Mouse (Mus musculus): ENCODE data around the gene Eif3c. TPM values are rescaled to one million over a fixed set of nuclear protein-coding genes. Genes with fewer than 3 reads are reported as not detected.
A peak's percentile ranks its signal among the peaks of the same experiment; 100 is the strongest.

Eif3c gene
- polyA plus RNA-seq (2012; fragmentation: generic; extraction: Trizol): 344 TPM

- TF ChIP-seq CEBPB (IDR thresholded peaks at IDR 0.05; ENCODE audit: insufficient read depth, poor library complexity, severe bottlenecking) (no peak), MYOG (IDR thresholded peaks at IDR 0.05; ENCODE audit: control insufficient read depth in 1 of 3, insufficient read depth in 1 of 3, insufficient read length in 2 of 3, low read depth in 2 of 3) (peak in 1 of 3 experiments; percentile 53), POLR2A (IDR thresholded peaks at IDR 0.05; ENCODE audit: insufficient read length, low read depth) (peak; percentile 71), E2F4 (IDR thresholded peaks at IDR 0.05; ENCODE audit: insufficient read depth) (no peak), POLR2AphosphoS2 (IDR thresholded peaks at IDR 0.05; ENCODE audit: insufficient read length, low read depth) (peak; percentile 91), MYOD1 (IDR thresholded peaks at IDR 0.05; ENCODE audit: control insufficient read depth in 1 of 3, insufficient read length in 2 of 3, low read depth in 2 of 3) (peak in 2 of 3 experiments; percentile 40 to 73), USF1 (IDR thresholded peaks at IDR 0.05; ENCODE audit: low read depth) (no peak)
- Histone ChIP-seq H3K79me2 (ENCODE audit: control insufficient read depth, insufficient read depth) (peaks cover 61% of the 10 kb centered on the region), H3K27me3 (ENCODE audit: control insufficient read depth, insufficient read depth, insufficient read length) (no peaks in the 10 kb centered on the region), H3ac (ENCODE audit: control insufficient read depth, insufficient read length) (peak within 1 kb of the TSS; percentile 96), H3K4me3 (peak within 1 kb of the TSS; percentile 77), H3K36me3 (ENCODE audit: control insufficient read depth, insufficient read depth) (peaks cover 40% of the 10 kb centered on the region), H3K4me2 (ENCODE audit: low read depth) (peak within 1 kb of the TSS; percentile 79)
Observed at GRCm38 (mm10) chr7:126566094-126566765, at the start of gene Eif3c. TSS of gene Eif3c (minus strand) at chr7:126566411.

GRCm38 (mm10) chr7:126612736-126613135 lies 46.5 kb upstream of the Eif3c start:
- Histone ChIP-seq H3K79me2 (ENCODE audit: control insufficient read depth, insufficient read depth) (no peaks in the 10 kb centered on the region), H3K4me3 (no peak overlapping the region), H3K27me3 (ENCODE audit: control insufficient read depth, insufficient read depth, insufficient read length) (no peaks in the 10 kb centered on the region), H3K4me2 (ENCODE audit: low read depth) (no peak overlapping the region), H3K36me3 (ENCODE audit: control insufficient read depth, insufficient read depth) (no peaks in the 10 kb centered on the region), H3ac (ENCODE audit: control insufficient read depth, insufficient read length) (no peak overlapping the region)
- TF ChIP-seq E2F4 (IDR thresholded peaks at IDR 0.05; ENCODE audit: insufficient read depth) (no peak), USF1 (IDR thresholded peaks at IDR 0.05; ENCODE audit: low read depth) (no peak), MYOG (IDR thresholded peaks at IDR 0.05; ENCODE audit: control insufficient read depth in 1 of 3, insufficient read depth in 1 of 3, insufficient read length in 2 of 3, low read depth in 2 of 3) (no peak), TCF12 (IDR thresholded peaks at IDR 0.05; ENCODE audit: insufficient read depth, poor library complexity, severe bottlenecking) (no peak), TCF3 (IDR thresholded peaks at IDR 0.05; ENCODE audit: insufficient read length, low read depth) (no peak), POLR2A (IDR thresholded peaks at IDR 0.05; ENCODE audit: insufficient read length, low read depth) (no peak), POLR2AphosphoS2 (IDR thresholded peaks at IDR 0.05; ENCODE audit: insufficient read length, low read depth) (no peak), MAX (IDR thresholded peaks at IDR 0.05; ENCODE audit: low read depth) (no peak), CEBPB (IDR thresholded peaks at IDR 0.05; ENCODE audit: insufficient read depth, poor library complexity, severe bottlenecking) (no peak), MYOD1 (IDR thresholded peaks at IDR 0.05; ENCODE audit: control insufficient read depth in 1 of 3, insufficient read length in 2 of 3, low read depth in 2 of 3) (no peak), SRF (IDR thresholded peaks at IDR 0.05; ENCODE audit: control insufficient read depth, insufficient read length, low read depth) (no peak), REST (IDR thresholded peaks at IDR 0.05; ENCODE audit: insufficient read depth, insufficient read length) (no peak)

- Histone ChIP-seq H3K79me2 (ENCODE audit: control insufficient read depth, insufficient read depth) (no peaks in the 10 kb centered on the region), H3K36me3 (ENCODE audit: control insufficient read depth, insufficient read depth) (no peaks in the 10 kb centered on the region), H3K4me3 (no peak overlapping the region), H3K27me3 (ENCODE audit: control insufficient read depth, insufficient read depth, insufficient read length) (no peaks in the 10 kb centered on the region), H3ac (ENCODE audit: control insufficient read depth, insufficient read length) (no peak overlapping the region), H3K4me2 (ENCODE audit: low read depth) (no peak overlapping the region)
- no peak for TF ChIP-seq TCF3 (IDR thresholded peaks at IDR 0.05; ENCODE audit: insufficient read length, low read depth)
- no peak for TF ChIP-seq MAX (IDR thresholded peaks at IDR 0.05; ENCODE audit: low read depth)
- no peak for TF ChIP-seq E2F4 (IDR thresholded peaks at IDR 0.05; ENCODE audit: insufficient read depth)
- no peak for TF ChIP-seq SRF (IDR thresholded peaks at IDR 0.05; ENCODE audit: control insufficient read depth, insufficient read length, low read depth)
- TF ChIP-seq CEBPB (IDR thresholded peaks at IDR 0.05; ENCODE audit: insufficient read depth, poor library complexity, severe bottlenecking): no peak
- TF ChIP-seq MYOD1 (IDR thresholded peaks at IDR 0.05; ENCODE audit: control insufficient read depth in 1 of 3, insufficient read length in 2 of 3, low read depth in 2 of 3): no peak
- TF ChIP-seq POLR2AphosphoS2 (IDR thresholded peaks at IDR 0.05; ENCODE audit: insufficient read length, low read depth): no peak
- no peak for TF ChIP-seq TCF12 (IDR thresholded peaks at IDR 0.05; ENCODE audit: insufficient read depth, poor library complexity, severe bottlenecking)
- no peak for TF ChIP-seq POLR2A (IDR thresholded peaks at IDR 0.05; ENCODE audit: insufficient read length, low read depth)
- no peak for TF ChIP-seq REST (IDR thresholded peaks at IDR 0.05; ENCODE audit: insufficient read depth, insufficient read length)
- no peak for TF ChIP-seq MYOG (IDR thresholded peaks at IDR 0.05; ENCODE audit: control insufficient read depth in 1 of 3, insufficient read depth in 1 of 3, insufficient read length in 2 of 3, low read depth in 2 of 3)
- TF ChIP-seq USF1 (IDR thresholded peaks at IDR 0.05; ENCODE audit: low read depth): no peak
Observed at GRCm38 (mm10) chr7:126607796-126608195, 41.6 kb upstream of the Eif3c start.

- H3K27me3 ChIP-seq (ENCODE audit: control insufficient read depth, insufficient read depth, insufficient read length): no peaks in the 10 kb centered on the region
- TF ChIP-seq USF1 (IDR thresholded peaks at IDR 0.05; ENCODE audit: low read depth) (no peak), MYOG (IDR thresholded peaks at IDR 0.05; ENCODE audit: control insufficient read depth in 1 of 3, insufficient read depth in 1 of 3, insufficient read length in 2 of 3, low read depth in 2 of 3) (no peak), TCF12 (IDR thresholded peaks at IDR 0.05; ENCODE audit: insufficient read depth, poor library complexity, severe bottlenecking) (no peak), MAX (IDR thresholded peaks at IDR 0.05; ENCODE audit: low read depth) (no peak), POLR2AphosphoS2 (IDR thresholded peaks at IDR 0.05; ENCODE audit: insufficient read length, low read depth) (no peak), MYOD1 (IDR thresholded peaks at IDR 0.05; ENCODE audit: control insufficient read depth in 1 of 3, insufficient read length in 2 of 3, low read depth in 2 of 3) (no peak), TCF3 (IDR thresholded peaks at IDR 0.05; ENCODE audit: insufficient read length, low read depth) (no peak), CEBPB (IDR thresholded peaks at IDR 0.05; ENCODE audit: insufficient read depth, poor library complexity, severe bottlenecking) (peak; percentile 62; the same call in 1 of the 2 replicates)
- no peaks in the 10 kb centered on the region for H3K36me3 ChIP-seq (ENCODE audit: control insufficient read depth, insufficient read depth)
Observed at GRCm38 (mm10) chr7:126607064-126607463, 40.9 kb upstream of the Eif3c start.

More at GRCm38 (mm10) chr7:126607064-126607463, 40.9 kb upstream of the Eif3c start:
- Histone ChIP-seq H3ac (ENCODE audit: control insufficient read depth, insufficient read length) (no peak overlapping the region), H3K79me2 (ENCODE audit: control insufficient read depth, insufficient read depth) (no peaks in the 10 kb centered on the region), H3K4me2 (ENCODE audit: low read depth) (peak overlapping the region; percentile 18), H3K4me3 (no peak overlapping the region)
